Mouse (Mus musculus) frontal cortex, postnatal 10 days (tissue): ENCODE measurements around the gene Tmem192.
"Not testable (repeated sequence)": the region's sequence is repeated elsewhere in the genome, so short reads cannot be mapped to it uniquely, and the experiment has no call there.

ENCODE experiments used
- DNase-seq, 2 experiments: peaks; one replicate each; pipeline ENCODE4 v3.0.0; 2022; ENCODE audit warnings: low spot score in 2 of 2, mixed read lengths in 1 of 2

The Tmem192 gene

GRCm38 (mm10) chr8:64962836-64963235, 15.9 kb downstream of the Tmem192 start:
- no peak for DNase-seq

DNA sequence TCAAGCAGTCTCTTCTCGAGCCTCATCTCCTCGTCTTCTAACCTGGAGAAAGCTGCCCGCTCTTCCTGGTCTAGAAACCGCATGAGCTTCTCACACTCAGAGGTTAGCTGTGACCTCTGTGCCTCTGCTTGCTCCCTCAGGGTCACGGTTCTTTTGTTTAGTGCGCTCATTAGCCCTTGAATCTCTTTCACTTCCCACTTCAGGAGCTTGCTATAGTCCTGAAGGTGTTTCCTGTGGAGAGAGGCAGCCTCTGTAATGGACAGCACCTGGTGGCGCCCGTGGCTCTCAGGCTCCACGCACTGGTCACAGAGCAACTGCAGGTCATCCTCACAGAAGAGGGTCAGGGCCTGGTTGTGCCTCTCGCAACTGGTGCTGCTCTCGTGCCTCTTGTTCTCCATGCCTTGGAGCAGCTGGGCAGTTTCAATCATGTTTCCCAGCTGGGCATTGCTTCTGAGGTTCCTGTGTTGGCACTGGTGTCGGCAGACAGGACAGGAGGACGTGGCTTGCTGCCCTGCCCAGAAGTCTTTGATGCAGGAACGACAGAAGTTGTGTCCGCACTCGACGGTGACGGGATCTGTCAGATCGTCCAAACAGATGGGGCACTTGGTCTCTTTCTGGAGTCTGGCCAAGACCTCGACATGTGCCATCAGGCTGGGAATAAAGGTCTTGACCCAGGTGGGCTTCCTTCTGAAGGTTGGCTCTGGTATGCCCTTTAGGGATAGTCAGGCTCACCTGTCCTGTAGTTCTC, 36.3 kb downstream of the Tmem192 start:
- DNase-seq: no peak

GRCm38 (mm10) chr8:64987731-64988130, 40.7 kb downstream of the Tmem192 start, which contains the start of gene Trim75:
TSS of gene Trim75 (minus strand) at chr8:64987831.
- no peak for DNase-seq

- DNase-seq: no peak
These were observed 51.9 kb downstream of the Tmem192 start for GRCm38 (mm10) chr8:64998806-64999365.

DNA sequence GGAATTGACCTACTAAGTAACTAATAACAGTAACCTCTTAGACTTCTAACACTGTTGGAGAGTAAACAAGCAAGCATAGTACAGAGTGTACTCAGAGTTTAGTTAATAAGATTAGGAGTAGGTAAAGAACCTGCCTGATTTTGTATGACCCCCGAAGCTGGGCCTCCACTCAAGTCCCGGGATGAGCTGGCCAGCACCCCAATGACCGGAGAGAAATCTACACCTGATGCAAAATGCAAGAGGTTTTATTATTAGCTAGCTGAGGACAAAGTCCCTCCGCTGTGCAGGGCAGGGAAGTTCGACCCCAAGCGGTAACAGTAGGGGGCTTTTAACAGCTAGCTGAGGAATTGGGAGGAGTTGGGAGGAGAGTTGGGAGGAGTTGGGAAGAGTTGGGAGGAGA, 60.6 kb downstream of the Tmem192 start:
- DNase-seq: not testable (repeated sequence)

GRCm38 (mm10) chr8:65018423-65018822, 71.4 kb downstream of the Tmem192 start, which contains the start of the genes Trim61 and Trim60:
TSS of gene Trim61 (minus strand) at chr8:65018523.
TSS of gene Trim60 (minus strand) at chr8:65018584.
- no peak for DNase-seq
